Mouse (Mus musculus) spleen, adult 2 months (tissue): ENCODE data around the gene D930007J09Rik.

Source experiments
- CTCF ChIP-seq: fragments of 200-500 bp; IDR thresholded peaks from 2 replicates; pipeline ENCODE4 v1.5.1; 2011; ENCODE audit warnings: mild to moderate bottlenecking, inconsistent platforms; ENCODE audit not compliant: insufficient read depth, insufficient read length, insufficient replicate concordance; ENCODE audit errors: extremely low read depth
- POLR2A ChIP-seq: fragments of 200-500 bp; IDR thresholded peaks from 2 replicates; pipeline ENCODE4 v1.6.1; 2011; ENCODE audit warnings: low read depth, low read length, inconsistent platforms

DNA sequence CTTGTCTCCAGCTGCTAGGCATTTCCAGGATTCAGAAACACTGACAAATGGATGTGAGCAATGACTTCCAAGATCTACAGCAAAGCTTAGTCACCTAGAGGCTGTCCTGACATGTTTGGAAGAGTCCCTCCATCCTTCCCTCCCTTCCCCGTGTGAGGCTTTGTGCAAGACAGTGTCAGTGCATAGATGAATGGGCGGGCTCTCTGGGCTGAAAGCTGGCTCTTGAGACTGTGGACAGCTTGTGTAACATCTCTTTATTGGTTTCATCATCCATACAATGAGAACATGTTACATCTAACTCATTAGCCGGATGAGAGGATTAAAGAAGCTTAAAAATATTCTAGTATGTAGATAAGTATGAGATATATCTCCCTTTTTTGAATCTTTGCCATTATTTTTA lies 30.1 kb upstream of the D930007J09Rik start:
- TF ChIP-seq CTCF (no peak), POLR2A (no peak)
